Mouse (Mus musculus) erythroblast, embryonic 14.5 days (primary cell): Measurements from ENCODE around the gene Safb2. TPM values are rescaled to one million over a fixed set of nuclear protein-coding genes. Genes with fewer than 3 reads are reported as not detected.
"Not testable (repeated sequence)": the region's sequence is repeated elsewhere in the genome, so short reads cannot be mapped to it uniquely, and the experiment has no call there.

Source experiments
- H3K27me3 ChIP-seq: 2 replicates; pipeline ENCODE4 v1.6.1; 2012; ENCODE audit warnings: inconsistent platforms; ENCODE audit not compliant: control insufficient read depth
- H3K36me3 ChIP-seq: 2 replicates; pipeline ENCODE4 v1.6.1; 2012; ENCODE audit warnings: mild to moderate bottlenecking, inconsistent platforms; ENCODE audit not compliant: control insufficient read depth
- H3K4me1 ChIP-seq: 2 replicates; pipeline ENCODE4 v1.6.1; 2012; ENCODE audit warnings: inconsistent platforms; ENCODE audit not compliant: control insufficient read depth
- H3K4me3 ChIP-seq: replicated peaks from 2 replicates; pipeline ENCODE3; 2012; ENCODE audit warnings: moderate library complexity, mild to moderate bottlenecking, inconsistent platforms
- H3K9me3 ChIP-seq: 2 replicates; pipeline ENCODE4 v1.6.1; 2012; ENCODE audit warnings: low read length, inconsistent platforms, mixed read lengths; ENCODE audit not compliant: control insufficient read depth
- GATA1 ChIP-seq: IDR thresholded peaks from 2 replicates; pipeline ENCODE4 v1.6.1; 2012; ENCODE audit warnings: low read length, inconsistent platforms, mixed read lengths
- TAL1 ChIP-seq: IDR thresholded peaks from 3 replicates; pipeline ENCODE4 v1.6.1; 2012; ENCODE audit warnings: low read length, inconsistent platforms, mixed read lengths
- polyA plus RNA-seq: library from polyadenylated mRNA; stranded (reverse); fragments of >175 nt; gene quantifications from 2 replicates; pipeline ENCODE4 v1.2.3, GENCODE M21; 2012

Gene Safb2
- polyA plus RNA-seq, 1 experiment = 27.6 TPM

GRCm38 (mm10) chr17:56617628-56618027 is 33.2 kb upstream of the Safb2 start:
- Histone ChIP-seq H3K36me3 (peaks cover 87% of the 10 kb centered on the region), H3K27me3 (no peaks in the 10 kb centered on the region), H3K9me3 (no peaks in the 10 kb centered on the region), H3K4me1 (peaks cover 40% of the 10 kb centered on the region), H3K4me3 (no peak overlapping the region)
- no peak for TF ChIP-seq GATA1
- TF ChIP-seq TAL1 = no peak

- Histone ChIP-seq H3K27me3 (no peaks in the 10 kb centered on the region), H3K4me3 (no peak overlapping the region), H3K9me3 (no peaks in the 10 kb centered on the region), H3K4me1 (peaks cover 49% of the 10 kb centered on the region), H3K36me3 (peaks cover 78% of the 10 kb centered on the region)
- TF ChIP-seq TAL1 (no peak), GATA1 (no peak)
Observed at GRCm38 (mm10) chr17:56616725-56617124, 32.3 kb upstream of the Safb2 start.

GRCm38 (mm10) chr17:56615792-56616191 is 31.4 kb upstream of the Safb2 start:
- no peaks in the 10 kb centered on the region for H3K27me3 ChIP-seq
- no peaks in the 10 kb centered on the region for H3K9me3 ChIP-seq
- no peak overlapping the region for H3K4me3 ChIP-seq
- peaks cover 73% of the 10 kb centered on the region for H3K36me3 ChIP-seq
- peaks cover 59% of the 10 kb centered on the region for H3K4me1 ChIP-seq
- TF ChIP-seq GATA1 (no peak), TAL1 (no peak)

- Histone ChIP-seq H3K9me3 (no peaks in the 10 kb centered on the region), H3K36me3 (peaks cover 67% of the 10 kb centered on the region), H3K4me3 (peak overlapping the region; percentile 77), H3K27me3 (no peaks in the 10 kb centered on the region), H3K4me1 (peaks cover 63% of the 10 kb centered on the region)
- TF ChIP-seq GATA1 (no peak), TAL1 (no peak)
Observed at GRCm38 (mm10) chr17:56615136-56615784, 30.9 kb upstream of the Safb2 start.

- Histone ChIP-seq H3K27me3 (no peaks in the 10 kb centered on the region), H3K9me3 (no peaks in the 10 kb centered on the region), H3K4me3 (peak overlapping the region; percentile 77), H3K36me3 (peaks cover 60% of the 10 kb centered on the region), H3K4me1 (peaks cover 66% of the 10 kb centered on the region)
- no peak for TF ChIP-seq TAL1
- no peak for TF ChIP-seq GATA1
Observed at GRCm38 (mm10) chr17:56614391-56615135, 30.2 kb upstream of the Safb2 start.

GRCm38 (mm10) chr17:56613893-56614292 is 29.5 kb upstream of the Safb2 start:
- H3K9me3 ChIP-seq, H3K27me3 ChIP-seq: not testable (repeated sequence)
- Histone ChIP-seq H3K4me1 (peaks cover 70% of the 10 kb centered on the region), H3K4me3 (peak overlapping the region; percentile 77), H3K36me3 (peaks cover 54% of the 10 kb centered on the region)

GRCm38 (mm10) chr17:56613236-56613844 is 29.0 kb upstream of the Safb2 start, which contains the start of gene Rpl36:
TSS of gene Rpl36 (plus strand) at chr17:56613416.
- Histone ChIP-seq H3K4me3 (peak within 1 kb of the TSS; percentile 77), H3K36me3 (peaks cover 53% of the 10 kb centered on the region), H3K9me3 (no peaks in the 10 kb centered on the region), H3K4me1 (peaks cover 76% of the 10 kb centered on the region), H3K27me3 (no peaks in the 10 kb centered on the region)
- TF ChIP-seq GATA1 (no peak), TAL1 (no peak)

- H3K27me3 ChIP-seq, H3K9me3 ChIP-seq: not testable (repeated sequence)
- Histone ChIP-seq H3K36me3 (peaks cover 53% of the 10 kb centered on the region), H3K4me1 (peaks cover 84% of the 10 kb centered on the region), H3K4me3 (peak overlapping the region; percentile 50)
Observed at GRCm38 (mm10) chr17:56612565-56612939, 28.2 kb upstream of the Safb2 start.

- TF ChIP-seq GATA1 (no peak), TAL1 (no peak)
- no peaks in the 10 kb centered on the region for H3K27me3 ChIP-seq
- peak overlapping the region; percentile 50 for H3K4me3 ChIP-seq
- H3K4me1 ChIP-seq = peaks cover 85% of the 10 kb centered on the region
- no peaks in the 10 kb centered on the region for H3K9me3 ChIP-seq
- peaks cover 53% of the 10 kb centered on the region for H3K36me3 ChIP-seq
Observed at GRCm38 (mm10) chr17:56611861-56612564, 27.6 kb upstream of the Safb2 start.
